Mouse (Mus musculus): ENCODE results near the gene Srrm4. TPM values are rescaled to one million over a fixed set of nuclear protein-coding genes. Genes with fewer than 3 reads are reported as not detected.
A peak's percentile ranks its signal among the peaks of the same experiment; 100 is the strongest.

The Srrm4 gene
- polyA plus RNA-seq, 1 experiment: 1.0 TPM

DNA sequence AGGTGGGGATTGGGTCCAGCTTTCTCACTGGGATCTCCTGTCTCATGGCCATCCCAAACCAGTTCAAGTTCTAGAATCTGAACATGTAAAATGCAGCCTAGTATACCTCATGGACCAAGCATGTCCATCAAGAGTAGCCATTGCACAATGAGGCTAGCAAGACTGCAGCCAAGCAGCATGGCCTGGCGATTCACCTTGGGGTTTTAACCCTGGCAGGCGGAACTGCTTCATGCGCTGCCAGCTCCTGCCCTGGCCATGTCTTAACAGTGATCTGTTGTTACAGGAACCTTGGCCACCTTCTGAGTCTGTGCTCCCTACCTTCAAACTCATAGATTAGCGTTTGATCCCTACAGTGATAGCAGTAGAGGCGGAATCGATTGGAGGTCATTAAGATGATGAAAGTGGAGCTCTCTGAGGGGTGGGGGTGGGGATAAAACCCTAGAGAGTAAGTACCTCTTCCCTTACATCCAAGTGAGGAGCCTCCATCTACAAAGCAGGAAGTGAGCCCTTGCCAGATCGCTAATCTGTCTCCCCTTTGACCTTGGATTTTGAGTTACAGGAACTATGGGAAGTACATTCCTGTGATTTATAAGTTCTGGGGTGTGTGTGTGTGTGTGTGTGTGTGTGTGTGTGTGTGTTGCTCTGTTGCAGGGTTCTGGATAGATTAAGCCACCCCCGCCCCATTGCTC is 191.4 kb downstream of the Srrm4 start:
- H3K27ac ChIP-seq (ENCODE audit: control insufficient read depth, insufficient read depth, low read depth, low read length): no peak overlapping the region
- H3K4me1 ChIP-seq (ENCODE audit: control insufficient read depth, insufficient read depth, low read length): no peaks in the 10 kb centered on the region; the same call in 1 of the 2 replicates
- no peaks in the 10 kb centered on the region for H3K36me3 ChIP-seq (ENCODE audit: control insufficient read depth, insufficient read depth, low read length)
- no peak for TF ChIP-seq CTCF (IDR thresholded peaks at IDR 0.05; ENCODE audit: control insufficient read depth, insufficient read depth, insufficient replicate concordance, low read depth, low read length)
- TF ChIP-seq POLR2A (IDR thresholded peaks at IDR 0.05; ENCODE audit: control insufficient read depth, low read depth, low read length): no peak
- no peak overlapping the region for H3K4me3 ChIP-seq (ENCODE audit: control insufficient read depth, low read depth, low read length)
- no peaks in the 10 kb centered on the region for H3K27me3 ChIP-seq (ENCODE audit: control insufficient read depth, insufficient read depth, low read length)

GRCm38 (mm10) chr5:116396104-116396503 is 195.5 kb downstream of the Srrm4 start:
- Histone ChIP-seq H3K27me3 (ENCODE audit: control insufficient read depth, insufficient read depth, low read length) (no peaks in the 10 kb centered on the region), H3K4me3 (ENCODE audit: control insufficient read depth, low read depth, low read length) (peak overlapping the region; percentile 25; the same call in 1 of the 2 replicates), H3K27ac (ENCODE audit: control insufficient read depth, insufficient read depth, low read depth, low read length) (no peak overlapping the region), H3K4me1 (ENCODE audit: control insufficient read depth, insufficient read depth, low read length) (no peaks in the 10 kb centered on the region; the same call in 1 of the 2 replicates), H3K36me3 (ENCODE audit: control insufficient read depth, insufficient read depth, low read length) (no peaks in the 10 kb centered on the region)
- TF ChIP-seq POLR2A (IDR thresholded peaks at IDR 0.05; ENCODE audit: control insufficient read depth, low read depth, low read length) (no peak), CTCF (IDR thresholded peaks at IDR 0.05; ENCODE audit: control insufficient read depth, insufficient read depth, insufficient replicate concordance, low read depth, low read length) (no peak)

GRCm38 (mm10) chr5:116392603-116393002 is 199.0 kb downstream of the Srrm4 start:
- Histone ChIP-seq H3K4me3 (ENCODE audit: control insufficient read depth, low read depth, low read length) (peak overlapping the region; percentile 84), H3K4me1 (ENCODE audit: control insufficient read depth, insufficient read depth, low read length) (peaks cover 3% of the 10 kb centered on the region), H3K27ac (ENCODE audit: control insufficient read depth, insufficient read depth, low read depth, low read length) (0 out of 2 replicates have a peak overlapping the region, but pooled peaks have one; percentile 12), H3K36me3 (ENCODE audit: control insufficient read depth, insufficient read depth, low read length) (no peaks in the 10 kb centered on the region), H3K27me3 (ENCODE audit: control insufficient read depth, insufficient read depth, low read length) (no peaks in the 10 kb centered on the region)
- TF ChIP-seq CTCF (IDR thresholded peaks at IDR 0.05; ENCODE audit: control insufficient read depth, insufficient read depth, insufficient replicate concordance, low read depth, low read length) (no peak), POLR2A (IDR thresholded peaks at IDR 0.05; ENCODE audit: control insufficient read depth, low read depth, low read length) (peak; percentile 84; the same call in 1 of the 2 replicates)

- Histone ChIP-seq H3K4me1 (ENCODE audit: control insufficient read depth, insufficient read depth, low read length) (peaks cover 4% of the 10 kb centered on the region), H3K27me3 (ENCODE audit: control insufficient read depth, insufficient read depth, low read length) (no peaks in the 10 kb centered on the region), H3K36me3 (ENCODE audit: control insufficient read depth, insufficient read depth, low read length) (no peaks in the 10 kb centered on the region), H3K27ac (ENCODE audit: control insufficient read depth, insufficient read depth, low read depth, low read length) (no peak overlapping the region), H3K4me3 (ENCODE audit: control insufficient read depth, low read depth, low read length) (no peak overlapping the region)
- TF ChIP-seq CTCF (IDR thresholded peaks at IDR 0.05; ENCODE audit: control insufficient read depth, insufficient read depth, insufficient replicate concordance, low read depth, low read length): no peak
- TF ChIP-seq POLR2A (IDR thresholded peaks at IDR 0.05; ENCODE audit: control insufficient read depth, low read depth, low read length): no peak
Measured at GRCm38 (mm10) chr5:116389856-116390542, 201.6 kb downstream of the Srrm4 start.

DNA sequence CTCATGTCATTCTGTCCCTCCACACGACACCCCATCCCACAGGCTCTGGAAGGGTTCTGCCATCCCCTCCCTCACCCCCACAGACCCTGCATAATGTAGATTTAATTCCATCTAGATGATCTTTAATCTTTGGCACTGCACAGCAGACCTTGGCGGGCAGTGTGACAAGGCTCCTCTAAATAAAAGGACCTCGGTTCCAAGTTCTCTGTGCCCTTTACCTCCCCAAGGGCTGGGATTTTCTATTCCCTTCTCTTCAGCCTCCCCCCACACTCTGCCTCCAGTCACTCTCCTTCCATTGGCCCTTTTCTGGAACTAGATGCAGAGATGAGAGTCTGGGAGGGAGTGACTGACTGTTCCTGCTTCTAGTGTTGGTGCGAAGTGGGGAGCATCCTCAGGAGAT is 202.3 kb downstream of the Srrm4 start:
- Histone ChIP-seq H3K4me1 (ENCODE audit: control insufficient read depth, insufficient read depth, low read length) (peaks cover 4% of the 10 kb centered on the region), H3K36me3 (ENCODE audit: control insufficient read depth, insufficient read depth, low read length) (no peaks in the 10 kb centered on the region), H3K4me3 (ENCODE audit: control insufficient read depth, low read depth, low read length) (no peak overlapping the region), H3K27ac (ENCODE audit: control insufficient read depth, insufficient read depth, low read depth, low read length) (no peak overlapping the region), H3K27me3 (ENCODE audit: control insufficient read depth, insufficient read depth, low read length) (no peaks in the 10 kb centered on the region)
- TF ChIP-seq POLR2A (IDR thresholded peaks at IDR 0.05; ENCODE audit: control insufficient read depth, low read depth, low read length) (no peak), CTCF (IDR thresholded peaks at IDR 0.05; ENCODE audit: control insufficient read depth, insufficient read depth, insufficient replicate concordance, low read depth, low read length) (no peak)

Other genes with a start within 250 kb of the Srrm4 start
- 1.1 and 5.5 TPM in 2 replicates for gene Hspb8, start 169.0 kb downstream of the Srrm4 start, polyA plus RNA-seq (2012; rRNA removed)

All from testis, adult 2 months (tissue).